Mouse (Mus musculus) B cell, adult 2 months (primary cell): ENCODE data around the gene Pard6b.
A peak's percentile ranks its signal among the peaks of the same experiment; 100 is the strongest.
"Not testable (repeated sequence)": the region's sequence is repeated elsewhere in the genome, so short reads cannot be mapped to it uniquely, and the experiment has no call there.

Experiments
- DNase-seq, 2 experiments: peaks; one replicate each; pipeline ENCODE4 v3.0.0; 2022

Pard6b gene

GRCm38 (mm10) chr2:168080431-168081246 lies at the start of gene Pard6b:
Gene Pard6b (plus strand): TSS chr2:168081004.
- DNase-seq = peak; percentile 95

DNA sequence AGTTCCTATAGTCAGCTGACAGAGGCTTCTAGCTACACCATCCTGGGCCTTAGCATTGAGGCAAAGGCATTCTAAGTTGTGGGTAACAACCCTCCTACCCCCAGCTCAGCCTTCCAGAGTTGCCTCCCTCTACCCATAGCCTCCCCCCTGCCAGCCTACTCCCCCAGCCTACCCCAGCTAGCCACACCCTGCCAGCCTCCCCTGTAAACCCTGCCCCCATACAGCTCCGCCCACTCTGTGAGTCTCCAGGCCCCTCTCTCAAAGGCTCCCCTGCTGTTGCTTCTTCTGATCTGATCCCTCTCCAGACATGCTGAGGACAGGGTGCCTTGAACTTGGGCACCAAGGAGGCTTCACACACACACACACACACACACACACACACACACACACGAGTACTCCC lies 49.0 kb upstream of the Pard6b start:
- DNase-seq = no peak

DNA sequence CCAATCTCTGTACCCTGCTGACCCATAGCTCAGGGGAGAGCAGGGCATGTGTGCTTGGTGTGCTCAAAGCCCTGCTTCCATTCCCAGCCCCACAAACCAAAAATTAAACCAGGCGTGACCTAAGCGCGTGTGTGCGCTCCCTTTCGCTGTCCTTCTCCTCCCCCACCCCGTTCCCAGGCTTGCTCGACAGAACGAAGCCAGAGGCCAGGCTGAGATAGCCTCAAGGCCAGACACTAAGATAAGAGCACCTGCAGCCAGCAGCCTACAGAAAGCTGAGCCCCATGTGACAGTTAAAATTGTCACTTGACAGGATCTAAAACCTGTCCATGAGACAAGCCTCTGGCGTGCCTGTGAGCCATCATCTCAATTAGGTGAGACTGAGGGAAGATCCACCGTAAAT lies 46.9 kb upstream of the Pard6b start:
- no peak for DNase-seq

DNA sequence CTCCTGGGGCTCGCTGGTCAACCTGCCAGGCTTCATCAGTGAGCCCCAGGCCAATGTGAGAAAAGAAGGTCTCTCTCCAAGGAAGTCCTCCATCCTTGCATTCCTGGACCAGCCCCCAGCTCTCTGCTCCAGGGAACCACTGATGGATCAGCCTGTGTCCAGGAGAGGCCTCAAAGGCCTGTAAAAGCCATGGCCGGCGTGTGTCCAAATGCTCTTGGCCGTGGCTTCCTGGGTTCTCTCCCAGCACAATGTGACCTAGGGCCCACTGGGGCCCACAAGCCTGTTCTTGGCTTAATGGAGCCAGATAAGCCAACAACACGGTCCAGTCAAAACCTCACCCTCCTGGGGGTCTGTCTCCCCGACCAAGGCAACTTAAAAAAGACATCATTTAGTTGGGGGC lies 44.9 kb upstream of the Pard6b start:
- DNase-seq = no peak

DNA sequence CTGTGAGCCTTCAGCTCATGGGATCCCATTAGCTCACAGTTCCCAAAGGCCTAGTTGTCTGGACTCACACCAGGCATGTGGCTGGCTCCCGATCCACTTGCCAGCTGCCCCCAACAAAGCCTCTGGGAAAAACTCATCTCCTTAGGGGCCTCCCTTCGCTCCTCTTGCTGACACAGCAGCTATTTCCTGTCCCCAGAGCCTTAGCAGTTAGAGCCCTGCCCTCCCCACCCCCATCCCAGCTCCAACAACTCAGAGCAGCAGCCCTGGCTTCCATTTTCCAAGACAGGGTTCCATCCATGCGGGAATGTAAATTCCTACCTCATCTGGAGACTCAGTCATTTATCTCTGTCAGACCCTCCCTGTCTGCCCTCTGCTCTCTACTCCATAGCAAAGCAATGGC lies 43.7 kb upstream of the Pard6b start:
- DNase-seq = no peak

DNA sequence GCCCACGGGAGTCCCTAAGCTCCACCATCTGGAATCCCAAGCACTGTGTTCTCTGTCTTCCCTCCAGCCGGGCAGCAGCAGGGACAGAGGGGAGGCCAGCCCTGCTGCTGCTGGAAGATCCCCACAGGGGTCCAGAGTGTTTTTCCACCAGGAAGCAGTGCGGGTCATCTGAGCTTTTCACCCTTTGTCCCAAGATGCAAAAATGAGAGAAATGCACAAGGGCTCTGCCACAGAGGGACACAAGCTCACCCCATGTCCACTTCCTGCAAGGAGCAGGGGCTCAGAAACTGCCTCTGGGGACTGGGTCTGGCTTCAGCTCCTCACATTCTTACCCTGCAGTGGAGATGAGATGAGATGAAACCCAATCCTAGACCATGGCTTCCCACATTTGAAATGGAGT lies 40.1 kb upstream of the Pard6b start:
- no peak for DNase-seq

- no peak for DNase-seq
These were observed 38.8 kb upstream of the Pard6b start for GRCm38 (mm10) chr2:168042019-168042418.

DNA sequence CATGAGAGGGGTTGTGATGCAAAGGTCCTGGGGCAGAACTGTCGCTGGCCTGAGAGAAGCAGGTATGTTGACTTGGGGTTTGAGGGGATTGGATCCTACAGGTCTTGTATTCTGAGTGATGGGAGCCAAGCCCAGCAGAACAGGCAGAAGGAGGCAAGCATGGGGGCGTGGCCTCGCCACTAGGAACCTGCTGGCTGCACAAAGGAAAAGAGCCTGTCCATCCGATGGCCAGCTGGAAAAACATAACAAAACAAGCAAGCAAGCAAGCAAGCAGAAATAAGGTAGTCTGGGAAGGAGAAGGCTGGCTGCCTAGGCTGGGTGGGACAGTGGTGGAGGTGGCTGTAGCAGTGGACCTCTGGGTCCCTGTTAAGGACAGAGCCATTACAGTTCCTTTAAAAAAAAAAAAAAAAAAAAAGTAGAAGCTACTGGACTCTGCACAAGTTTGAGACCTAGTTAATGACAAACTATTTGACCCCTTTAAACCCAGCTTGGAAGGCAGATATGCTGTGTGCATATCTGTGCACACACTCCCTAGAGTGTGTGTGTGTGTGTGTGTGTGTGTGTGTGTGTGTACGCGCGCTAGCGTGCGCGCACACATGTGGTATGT lies 36.0 kb upstream of the Pard6b start:
- DNase-seq = no peak

DNA sequence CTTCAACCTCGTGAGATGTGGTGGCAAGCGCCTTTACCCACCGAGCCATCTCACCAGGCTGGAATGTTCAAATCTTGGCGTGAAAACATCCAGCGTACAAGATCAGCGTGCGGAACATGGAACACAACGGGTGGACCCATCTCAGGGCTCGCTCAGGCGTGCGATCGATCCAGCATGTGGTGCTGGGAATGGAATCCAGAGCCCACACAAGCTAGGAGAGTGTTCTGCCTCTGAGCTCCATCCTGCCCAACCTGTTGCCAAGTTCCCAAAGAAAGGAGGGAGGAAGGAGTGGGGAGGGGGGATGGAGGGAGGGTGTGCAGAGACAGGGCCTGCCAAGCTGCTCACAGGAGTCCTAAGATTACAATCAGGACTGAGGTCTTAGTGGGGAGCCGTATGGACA lies 35.4 kb upstream of the Pard6b start:
- DNase-seq = no peak

DNA sequence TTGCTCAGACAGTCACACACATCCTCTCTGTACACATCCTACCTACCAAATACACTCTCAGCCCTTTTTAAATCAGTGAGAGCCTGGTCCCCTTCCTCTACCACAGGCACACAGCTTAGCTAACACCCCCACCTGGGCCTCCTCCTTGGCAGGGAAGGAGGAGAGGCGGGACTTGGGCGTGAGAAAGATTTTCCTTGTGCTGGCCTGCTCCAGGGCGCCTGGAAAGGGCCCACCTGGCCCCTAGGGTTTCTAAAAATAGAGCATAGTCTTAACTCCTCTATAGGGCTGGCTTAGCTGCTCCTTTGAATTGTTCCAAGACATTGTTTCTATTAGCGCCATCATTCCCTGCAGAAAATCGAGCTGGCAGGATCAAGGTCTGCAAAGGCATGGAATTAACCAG lies 35.0 kb upstream of the Pard6b start:
- no peak for DNase-seq

GRCm38 (mm10) chr2:168046467-168046866 lies 34.3 kb upstream of the Pard6b start:
- DNase-seq = peak in 1 of 2 experiments; percentile 16

GRCm38 (mm10) chr2:168049002-168049635 lies 31.7 kb upstream of the Pard6b start:
- no peak for DNase-seq

- DNase-seq = no peak
These were observed 30.5 kb upstream of the Pard6b start for GRCm38 (mm10) chr2:168050000-168050942.

- no peak for DNase-seq
These were observed 28.6 kb upstream of the Pard6b start for GRCm38 (mm10) chr2:168052156-168052555.

GRCm38 (mm10) chr2:168052689-168053088 lies 28.1 kb upstream of the Pard6b start:
- DNase-seq = peak; percentile 49 to 53

GRCm38 (mm10) chr2:168054142-168054541 lies 26.7 kb upstream of the Pard6b start:
- no peak for DNase-seq

DNA sequence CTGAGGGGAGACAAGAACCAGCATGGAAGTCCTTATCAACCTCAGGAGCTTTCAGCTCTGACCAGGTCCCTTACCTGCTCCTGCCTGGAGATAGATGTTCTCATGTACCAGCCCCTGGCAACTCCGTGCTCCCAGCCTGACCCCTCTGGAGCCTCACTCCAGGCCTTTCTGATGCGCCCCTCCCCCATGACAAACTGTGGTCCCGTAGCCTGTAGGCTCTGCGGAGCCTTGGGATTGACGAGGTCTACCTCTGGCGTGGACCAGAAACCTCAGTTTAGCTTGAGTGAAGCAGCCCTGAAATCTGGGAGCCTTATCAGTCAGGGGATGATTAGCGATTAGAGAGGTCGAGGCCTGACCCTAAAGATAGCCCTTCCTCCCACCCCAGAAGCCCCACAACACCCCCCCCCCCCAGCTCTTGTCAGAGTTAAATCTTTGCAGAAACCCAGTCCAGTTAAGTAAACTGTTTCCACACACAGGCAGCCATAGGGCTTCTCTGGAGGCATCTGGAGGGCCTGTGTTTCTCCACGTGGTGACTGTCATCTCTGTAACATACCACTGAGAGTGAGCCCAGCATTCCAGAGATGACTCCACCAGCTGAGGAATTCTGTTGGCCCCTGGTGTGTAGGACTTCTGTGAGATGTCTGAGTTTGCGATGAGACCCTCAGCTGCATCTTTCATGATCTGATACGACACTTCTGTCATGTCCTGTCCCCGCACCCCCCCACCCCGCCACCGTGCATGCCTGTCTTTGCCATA lies 24.7 kb upstream of the Pard6b start:
- DNase-seq = no peak

- DNase-seq = no peak
These were observed 24.2 kb upstream of the Pard6b start for GRCm38 (mm10) chr2:168056666-168056933.

DNA sequence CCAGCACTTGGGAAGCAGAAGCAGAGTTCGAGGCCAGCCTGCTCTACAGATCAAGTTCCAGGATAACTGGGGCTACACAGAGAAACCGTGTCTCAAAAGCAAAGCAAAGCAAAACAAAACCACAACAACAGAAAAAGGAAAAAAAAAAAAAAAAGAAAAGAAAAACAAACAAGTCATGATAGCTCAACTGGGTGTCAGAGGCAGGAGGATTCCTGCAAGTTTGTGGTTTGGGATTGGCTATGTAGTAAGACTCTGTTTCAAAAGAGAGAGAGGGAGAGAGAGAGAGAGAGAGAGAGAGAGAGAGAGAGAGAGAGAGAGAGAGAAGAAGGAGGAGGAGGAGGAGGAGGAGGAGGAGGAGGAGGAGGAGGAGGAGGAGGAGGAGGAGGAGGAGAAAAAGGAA lies 22.9 kb upstream of the Pard6b start:
- not testable (repeated sequence) for DNase-seq

- no peak for DNase-seq
These were observed 22.2 kb upstream of the Pard6b start for GRCm38 (mm10) chr2:168058488-168059199.

DNA sequence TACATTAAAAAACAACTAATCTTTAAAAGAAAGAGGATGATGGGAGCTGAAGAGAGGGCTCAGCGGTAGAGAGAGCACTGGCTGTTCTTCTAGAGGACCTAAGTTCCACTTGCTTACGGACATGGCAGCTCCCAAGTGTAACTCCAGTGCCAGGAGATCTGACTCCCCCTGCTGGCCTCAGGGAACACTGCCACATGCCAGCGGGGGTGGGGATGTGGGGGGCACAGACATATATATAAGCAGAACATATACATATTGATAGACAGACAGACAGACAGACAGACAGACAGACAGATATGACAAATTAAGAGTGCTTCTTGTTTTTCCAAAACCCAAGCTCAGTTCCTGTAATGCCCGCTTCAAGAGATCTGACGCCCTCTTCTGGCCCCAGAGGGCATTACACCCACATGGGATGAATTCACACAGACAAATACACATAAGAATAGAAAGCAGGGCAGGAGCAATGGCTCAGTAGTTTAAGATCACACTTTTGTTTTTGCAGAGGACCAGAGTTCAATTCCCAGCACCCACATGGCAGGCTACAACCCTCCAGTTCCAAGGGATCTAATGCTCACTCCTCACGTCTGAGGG lies 21.5 kb upstream of the Pard6b start:
- DNase-seq = peak; percentile 25 to 30
